In the genomic region with DNA sequence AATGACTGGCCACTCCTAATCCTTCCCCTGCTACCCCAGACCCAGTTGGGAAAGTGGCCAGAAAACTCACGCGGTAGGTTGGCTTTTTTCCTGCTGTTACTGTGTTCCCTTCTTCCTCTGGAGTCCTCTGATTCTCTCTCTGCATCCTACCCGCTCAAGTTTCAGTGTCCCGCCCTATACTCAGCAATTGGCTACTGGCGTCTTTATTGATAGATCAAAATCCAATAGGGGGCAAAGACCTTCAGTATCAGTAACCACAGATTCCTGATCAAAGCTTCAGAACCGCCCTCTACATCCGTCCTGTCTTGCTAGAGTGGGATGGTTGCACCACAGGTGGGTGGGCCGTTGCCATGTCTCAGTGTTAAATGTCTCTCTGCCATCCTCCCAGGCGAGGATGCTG, we compare ENCODE assay signal across 14 mouse cellular contexts. TPM values are rescaled to one million over a fixed set of nuclear protein-coding genes. Genes with fewer than 3 reads are reported as not detected.
DNase-seq lines count a peak whose midpoint lies in the region; ATAC-seq and TF ChIP-seq lines count a peak whose summit lies in the region.
"Had no signal": no experiment of that assay in that cellular context is flagged by ENCODE, and none has a peak within 500 bp of the region (broad histone marks: within the 10 kb centered on the region; RNA-seq: fewer than 3 reads in every experiment).

No protein-coding gene starts in this region.

- H3K9ac ChIP-seq in forebrain, postnatal 0 days: no peak overlapping the region
- H3K9ac ChIP-seq in forebrain, embryonic 13.5 days: no peak overlapping the region
- no peak overlapping the region for H3K9ac ChIP-seq in ES-Bruce4 (ENCODE audit: low read depth, poor library complexity, severe bottlenecking)
- H3K9ac ChIP-seq in limb, embryonic 12.5 days (replicated peaks): no peak overlapping the region
- H3K9ac ChIP-seq: lung, embryonic 15.5 days had no signal

- no peaks in the 10 kb centered on the region for H3K27me3 ChIP-seq in forebrain, postnatal 0 days (ENCODE audit: insufficient read depth, low read length)
- H3K27me3 ChIP-seq in forebrain, embryonic 13.5 days: no peaks in the 10 kb centered on the region
- H3K27me3 ChIP-seq in ES-Bruce4 (ENCODE audit: control insufficient read depth, insufficient read depth, low read length, poor library complexity, severe bottlenecking): no peaks in the 10 kb centered on the region
- no peaks in the 10 kb centered on the region for H3K27me3 ChIP-seq in limb, embryonic 12.5 days
- H3K27me3 ChIP-seq: lung, embryonic 15.5 days had no signal

- H3K27ac ChIP-seq in forebrain, postnatal 0 days (ENCODE audit: low read depth, low read length): no peak overlapping the region
- H3K27ac ChIP-seq in forebrain, embryonic 13.5 days: no peak overlapping the region
- H3K27ac ChIP-seq in ES-Bruce4 (ENCODE audit: insufficient read depth, low read length): no peak overlapping the region
- H3K27ac ChIP-seq in limb, embryonic 12.5 days: no peak overlapping the region
- H3K27ac ChIP-seq: lung, embryonic 15.5 days had no signal

- no peaks in the 10 kb centered on the region for H3K9me3 ChIP-seq in forebrain, postnatal 0 days (ENCODE audit: low read length)
- H3K9me3 ChIP-seq in forebrain, embryonic 13.5 days (replicated peaks): no peaks in the 10 kb centered on the region
- no peaks in the 10 kb centered on the region for H3K9me3 ChIP-seq in ES-Bruce4 (replicated peaks; ENCODE audit: control insufficient read depth, insufficient read depth, low read length, poor library complexity, severe bottlenecking)
- no peaks in the 10 kb centered on the region for H3K9me3 ChIP-seq in limb, embryonic 12.5 days
- H3K9me3 ChIP-seq: lung, embryonic 15.5 days had no signal

- no peak for TF ChIP-seq CTCF in forebrain, postnatal 0 days (IDR thresholded peaks at IDR 0.05; ENCODE audit: low read depth)
- no peak for TF ChIP-seq CTCF in ES-Bruce4 (IDR thresholded peaks at IDR 0.05; ENCODE audit: low read depth, low read length)

- H3K4me3 ChIP-seq in forebrain, postnatal 0 days (ENCODE audit: low read depth, low read length): no peak overlapping the region
- H3K4me3 ChIP-seq in forebrain, embryonic 13.5 days: no peak overlapping the region
- H3K4me3 ChIP-seq in ES-Bruce4 (ENCODE audit: low read depth, low read length): peak overlapping the region; percentile 48
- H3K4me3 ChIP-seq in limb, embryonic 12.5 days (replicated peaks): no peak overlapping the region
- H3K4me3 ChIP-seq: lung, embryonic 15.5 days had no signal

- no peak overlapping the region for H3K4me2 ChIP-seq in forebrain, postnatal 0 days (ENCODE audit: low read depth)
- no peak overlapping the region for H3K4me2 ChIP-seq in forebrain, embryonic 13.5 days
- peak overlapping the region; percentile 26 for H3K4me2 ChIP-seq in limb, embryonic 12.5 days
- H3K4me2 ChIP-seq: lung, embryonic 15.5 days had no signal

- DNase-seq in forebrain, postnatal 0 days: no peak
- DNase-seq in embryo, embryonic 10 days (ENCODE audit: low spot score): peak; percentile 63
- DNase-seq in right cerebral cortex, postnatal 36 days (ENCODE audit: low spot score in 2 of 2): no peak
- DNase-seq in spleen, adult 18-20 months: no peak
- DNase-seq: kidney, postnatal 10 days had no signal

- 0 out of 2 replicates have a peak, but pooled peaks have one; percentile 34 for ATAC-seq in forebrain, postnatal 0 days
- ATAC-seq in forebrain, embryonic 13.5 days: no peak
- no peak for ATAC-seq in limb, embryonic 12.5 days (ENCODE audit: insufficient number of reproducible peaks, insufficient read depth, low FRiP score, low TSS enrichment, low read depth)
- no peak for ATAC-seq in frontal cortex, adult (ENCODE audit: low TSS enrichment)
- ATAC-seq: activated CD4-positive, CD25-positive, alpha-beta regulatory T cell, adult 4 months had no signal

- TF ChIP-seq POLR2A in ES-Bruce4 (IDR thresholded peaks at IDR 0.05; ENCODE audit: insufficient read depth, low read length): no peak

- TF ChIP-seq EP300 in ES-Bruce4 (IDR thresholded peaks at IDR 0.05; ENCODE audit: insufficient read depth, low read depth, low read length): no peak

- 18% methylated on average over 9 of the region's 9 CpGs for WGBS in forebrain, postnatal 0 days
- WGBS in forebrain, embryonic 13.5 days: 14% methylated on average over 9 of the region's 9 CpGs
- WGBS in limb, embryonic 12.5 days: 12% methylated on average over 9 of the region's 9 CpGs

- peaks cover 8% of the 10 kb centered on the region; the same call in 1 of the 2 replicates for H3K36me3 ChIP-seq in forebrain, postnatal 0 days (ENCODE audit: insufficient read depth)
- peaks cover 4% of the 10 kb centered on the region; the same call in 1 of the 2 replicates for H3K36me3 ChIP-seq in forebrain, embryonic 13.5 days (ENCODE audit: poor library complexity, severe bottlenecking)
- no peaks in the 10 kb centered on the region for H3K36me3 ChIP-seq in ES-Bruce4 (ENCODE audit: control insufficient read depth, insufficient read depth, low read length, poor library complexity, severe bottlenecking)
- H3K36me3 ChIP-seq in limb, embryonic 12.5 days: no peaks in the 10 kb centered on the region; the same call in 1 of the 2 replicates
- H3K36me3 ChIP-seq: lung, embryonic 15.5 days had no signal

- no peaks in the 10 kb centered on the region for H3K4me1 ChIP-seq in forebrain, postnatal 0 days (ENCODE audit: insufficient read depth)
- H3K4me1 ChIP-seq in forebrain, embryonic 13.5 days: no peaks in the 10 kb centered on the region
- H3K4me1 ChIP-seq in ES-Bruce4 (ENCODE audit: control insufficient read depth, insufficient read depth, low read length): no peaks in the 10 kb centered on the region
- H3K4me1 ChIP-seq in limb, embryonic 12.5 days (replicated peaks): peaks cover 9% of the 10 kb centered on the region
- H3K4me1 ChIP-seq: lung, embryonic 15.5 days had no signal

RNA-seq across cellular contexts. Expression of a gene that starts 19.5 kb away (rescaled TPM):
- 6.7 and 11.3 TPM in 2 replicates for total RNA-seq in forebrain, postnatal 0 days (2014; rRNA removed)
- 8.1 and 8.4 TPM in 2 replicates for polyA plus RNA-seq in forebrain, postnatal 0 days (2015; fragmentation: Nextera tagmentation; extraction: Ambion mirVana)
- 6.9 and 7.0 TPM in 2 replicates for polyA plus RNA-seq in forebrain, embryonic 13.5 days (2015; fragmentation: Nextera tagmentation; extraction: Ambion mirVana)
- polyA plus RNA-seq in ES-Bruce4 (2011; ENCODE audit: insufficient read depth, insufficient read length, low read depth, missing spikeins): 4.0 and 4.2 TPM in 2 replicates
- 7.0 and 7.7 TPM in 2 replicates for polyA plus RNA-seq in limb, embryonic 12.5 days (2016; fragmentation: Nextera tagmentation; extraction: Ambion mirVana)

RNA-seq across cellular contexts. Expression of a gene that starts 29.0 kb away (rescaled TPM):
- 1.9 and 3.2 TPM in 2 replicates for total RNA-seq in forebrain, postnatal 0 days (2014; rRNA removed)
- 4.0 and 4.8 TPM in 2 replicates for polyA plus RNA-seq in forebrain, postnatal 0 days (2015; fragmentation: Nextera tagmentation; extraction: Ambion mirVana)
- 4.2 and 7.0 TPM in 2 replicates for polyA plus RNA-seq in forebrain, embryonic 13.5 days (2015; fragmentation: Nextera tagmentation; extraction: Ambion mirVana)
- 12.7 and 13.8 TPM in 2 replicates for polyA plus RNA-seq in ES-Bruce4 (2011; ENCODE audit: insufficient read depth, insufficient read length, low read depth, missing spikeins)
- 7.7 and 9.8 TPM in 2 replicates for polyA plus RNA-seq in limb, embryonic 12.5 days (2016; fragmentation: Nextera tagmentation; extraction: Ambion mirVana)
- total RNA-seq: monocyte, adult 5-6 weeks had no signal

RNA-seq across cellular contexts. Expression of a gene that starts 56.8 kb away (rescaled TPM):
- total RNA-seq in forebrain, postnatal 0 days (2014; rRNA removed): 0.15 and 0.67 TPM in 2 replicates
- polyA plus RNA-seq in forebrain, postnatal 0 days (2015; fragmentation: Nextera tagmentation; extraction: Ambion mirVana): 0.05 TPM in 2 replicates
- polyA plus RNA-seq in forebrain, embryonic 13.5 days (2015; fragmentation: Nextera tagmentation; extraction: Ambion mirVana): 0.06 TPM in 1 of 2 replicates, not detected in the other
- polyA plus RNA-seq in ES-Bruce4 (2011; ENCODE audit: insufficient read depth, insufficient read length, low read depth, missing spikeins): 3.4 and 4.2 TPM in 2 replicates
- polyA plus RNA-seq in limb, embryonic 12.5 days (2016; fragmentation: Nextera tagmentation; extraction: Ambion mirVana): 0.17 TPM in 1 of 2 replicates, not detected in the other
- total RNA-seq: common myeloid progenitor, adult 5-6 weeks; hematopoietic stem cell, adult 5-6 weeks; monocyte, adult 5-6 weeks had no signal
- polyA plus RNA-seq: activated CD4-positive, CD25-positive, alpha-beta regulatory T cell, adult 4 months; lung, embryonic 15.5 days had no signal
